ENCODE assay signal across 8 mouse cellular contexts in the genomic region with DNA sequence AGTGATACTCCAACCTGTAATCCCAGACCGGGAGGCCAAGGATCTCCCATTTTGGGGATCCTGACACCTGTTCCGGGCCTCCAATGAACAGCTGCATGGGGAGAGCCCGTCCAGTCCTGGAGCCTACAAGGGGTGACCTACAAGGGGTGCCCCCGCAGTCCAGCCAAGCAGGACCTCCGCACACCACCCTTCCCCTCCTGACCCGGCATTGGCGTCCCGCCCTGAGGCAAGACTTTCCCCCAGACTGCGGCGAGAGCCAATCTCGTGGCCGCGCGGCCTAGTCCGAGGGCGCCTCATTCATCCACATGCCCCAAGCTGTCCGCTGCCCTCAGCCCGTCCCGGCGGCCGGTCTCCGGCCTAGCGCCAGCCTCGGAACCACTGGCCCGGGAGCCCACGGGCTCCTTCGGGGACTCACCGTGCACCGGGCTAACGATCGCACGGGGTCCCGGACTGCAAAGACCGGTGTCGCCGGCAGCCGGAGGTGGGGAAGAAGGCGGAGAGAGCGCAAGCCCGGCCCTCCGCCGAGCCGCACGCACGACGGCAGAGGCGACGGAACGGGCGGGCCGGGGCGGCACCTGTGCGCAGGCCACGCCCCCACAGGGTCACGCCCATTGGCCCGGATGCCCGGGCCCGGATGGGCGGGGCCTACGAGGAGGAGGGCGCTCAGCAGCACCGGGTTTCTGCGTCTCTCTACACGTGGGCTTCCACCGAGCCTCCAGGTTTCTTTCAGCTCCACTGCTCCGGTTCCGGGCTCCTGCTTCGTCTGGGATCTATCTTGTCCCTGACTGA. TPM values are rescaled to one million over a fixed set of nuclear protein-coding genes. Genes with fewer than 3 reads are reported as not detected.
DNase-seq lines count a peak whose midpoint lies in the region; ATAC-seq and TF ChIP-seq lines count a peak whose summit lies in the region.

No protein-coding gene starts in this region.

- TF ChIP-seq POLR2A in MEL (IDR thresholded peaks at IDR 0.05; ENCODE audit: control insufficient read depth in 1 of 2, insufficient read depth in 1 of 2, low read depth in 1 of 2, low read length in 2 of 2, poor library complexity in 1 of 2) = peak in 1 of 2 experiments; percentile 78; a peak in 2 of 4 replicates
- peak; percentile 39; the same call in 1 of the 2 replicates for TF ChIP-seq POLR2A in cerebellum, adult 2 months (IDR thresholded peaks at IDR 0.05; ENCODE audit: borderline replicate concordance, insufficient read depth, low read length)

- peak; percentile 87 for DNase-seq in MEL (ENCODE audit: low read depth, low spot score)
- DNase-seq in cerebellum, adult 2 months = peak; percentile 91 to 94
- peak; percentile 92 for DNase-seq in forebrain, postnatal 0 days
- DNase-seq in heart, postnatal 4 days = peak; percentile 94
- DNase-seq in layer of hippocampus, adult 8-10 months (ENCODE audit: low spot score in 2 of 2) = peak; percentile 84 to 88
- peak; percentile 90 for DNase-seq in ovary, adult 18-20 months (ENCODE audit: low spot score)
- peak; percentile 97 for DNase-seq in thymus, postnatal 0 days (ENCODE audit: low spot score)

- H3K79me2 ChIP-seq in MEL (ENCODE audit: control insufficient read depth, insufficient read depth, low read length, poor library complexity) = peaks cover 14% of the 10 kb centered on the region

- ATAC-seq in forebrain, postnatal 0 days = peak; percentile 98
- peak; percentile 98 for ATAC-seq in lung, embryonic 15.5 days (ENCODE audit: borderline replicate concordance, extremely low read depth, low FRiP score, low TSS enrichment)

- peak overlapping the region; percentile 82 to 96 for H3K4me3 ChIP-seq in MEL (ENCODE audit: control insufficient read depth in 1 of 2, insufficient read depth in 1 of 2, low read depth in 2 of 2, low read length in 2 of 2)
- H3K4me3 ChIP-seq in cerebellum, adult 2 months (replicated peaks; ENCODE audit: insufficient read depth, low read depth, low read length) = peak overlapping the region; percentile 91
- H3K4me3 ChIP-seq in forebrain, postnatal 0 days (ENCODE audit: low read depth, low read length) = peak overlapping the region; percentile 81
- H3K4me3 ChIP-seq in lung, embryonic 15.5 days = peak overlapping the region; percentile 94

- no peaks in the 10 kb centered on the region for H3K27me3 ChIP-seq in MEL (ENCODE audit: control insufficient read depth in 1 of 2, insufficient read depth in 2 of 2, low read length in 2 of 2)
- no peaks in the 10 kb centered on the region for H3K27me3 ChIP-seq in cerebellum, adult 2 months (ENCODE audit: control insufficient read depth, insufficient read depth, low read length)
- H3K27me3 ChIP-seq in forebrain, postnatal 0 days (ENCODE audit: insufficient read depth, low read length) = no peaks in the 10 kb centered on the region
- H3K27me3 ChIP-seq in lung, embryonic 15.5 days = no peaks in the 10 kb centered on the region

- no peak for TF ChIP-seq RAD21 in MEL (IDR thresholded peaks at IDR 0.05; ENCODE audit: low read depth, low read length)

- WGBS in cerebellum, adult 2 months = under 1% methylated on average over 68 of the region's 68 CpGs
- under 1% methylated on average over 65 of the region's 68 CpGs for WGBS in forebrain, postnatal 0 days
- 0% methylated on average over 68 of the region's 68 CpGs for WGBS in lung, embryonic 15.5 days

- no peak for TF ChIP-seq CTCF in MEL (IDR thresholded peaks at IDR 0.05 in 2 of 3, conservative IDR thresholded peaks at IDR 0.05 in 1 of 3; ENCODE audit: control insufficient read depth in 1 of 3, insufficient read depth in 1 of 3, low read depth in 2 of 3, low read length in 3 of 3, poor library complexity in 1 of 3, severe bottlenecking in 1 of 3)
- TF ChIP-seq CTCF in cerebellum, adult 2 months (IDR thresholded peaks at IDR 0.05; ENCODE audit: borderline replicate concordance, insufficient read depth, low read depth, low read length) = no peak
- no peak for TF ChIP-seq CTCF in forebrain, postnatal 0 days (IDR thresholded peaks at IDR 0.05; ENCODE audit: low read depth)

- no peak for TF ChIP-seq EP300 in MEL (IDR thresholded peaks at IDR 0.05; ENCODE audit: low read depth in 1 of 2, low read length in 2 of 2)

- H3K9ac ChIP-seq in MEL (ENCODE audit: control insufficient read depth, low read depth, low read length, poor library complexity, severe bottlenecking) = peak overlapping the region; percentile 90
- peak overlapping the region; percentile 83 for H3K9ac ChIP-seq in forebrain, postnatal 0 days
- H3K9ac ChIP-seq in lung, embryonic 15.5 days = peak overlapping the region; percentile 79

- peaks cover 0 to 5% of the 10 kb centered on the region in 2 experiments; a peak in 3 of 4 replicates for H3K4me1 ChIP-seq in MEL (ENCODE audit: control insufficient read depth in 1 of 2, insufficient read depth in 2 of 2, low read length in 2 of 2)
- H3K4me1 ChIP-seq in cerebellum, adult 2 months (ENCODE audit: control insufficient read depth, insufficient read depth, low read length) = peaks cover 3% of the 10 kb centered on the region; the same call in 1 of the 2 replicates
- 0 out of 2 replicates have a peak, but pooled peaks cover 10% of the 10 kb centered on the region for H3K4me1 ChIP-seq in forebrain, postnatal 0 days (ENCODE audit: insufficient read depth)
- H3K4me1 ChIP-seq in lung, embryonic 15.5 days = peaks cover 11% of the 10 kb centered on the region

- peak overlapping the region; percentile 85 for H3K4me2 ChIP-seq in forebrain, postnatal 0 days (ENCODE audit: low read depth)
- peak overlapping the region; percentile 91 for H3K4me2 ChIP-seq in lung, embryonic 15.5 days

- H3K27ac ChIP-seq in MEL (ENCODE audit: control insufficient read depth, low read depth, low read length) = peak overlapping the region; percentile 47
- H3K27ac ChIP-seq in cerebellum, adult 2 months (ENCODE audit: insufficient read depth, low read length) = no peak overlapping the region
- H3K27ac ChIP-seq in forebrain, postnatal 0 days (ENCODE audit: low read depth, low read length) = peak overlapping the region; percentile 55; the same call in 1 of the 2 replicates
- H3K27ac ChIP-seq in lung, embryonic 15.5 days = peak overlapping the region; percentile 63

- H3K36me3 ChIP-seq in MEL (ENCODE audit: control insufficient read depth in 1 of 2, insufficient read depth in 2 of 2, low read length in 2 of 2) = peaks cover 0 to 13% of the 10 kb centered on the region in 2 experiments
- peaks cover 7% of the 10 kb centered on the region; the same call in 1 of the 2 replicates for H3K36me3 ChIP-seq in forebrain, postnatal 0 days (ENCODE audit: insufficient read depth)
- peaks cover 7% of the 10 kb centered on the region; the same call in 1 of the 2 replicates for H3K36me3 ChIP-seq in lung, embryonic 15.5 days

- no peaks in the 10 kb centered on the region for H3K9me3 ChIP-seq in MEL (replicated peaks; ENCODE audit: insufficient read depth, low read length)
- no peaks in the 10 kb centered on the region for H3K9me3 ChIP-seq in forebrain, postnatal 0 days (ENCODE audit: low read length)
- no peaks in the 10 kb centered on the region for H3K9me3 ChIP-seq in lung, embryonic 15.5 days

TF ChIP-seq in MEL, 35 proteins besides CTCF, POLR2A, EP300 and RAD21 (continues in another document):
- TF ChIP-seq SIN3A (IDR thresholded peaks at IDR 0.05; ENCODE audit: low read length) (peak; percentile 58), NRF1 (IDR thresholded peaks at IDR 0.05; ENCODE audit: insufficient read depth, low read depth, low read length, poor library complexity, severe bottlenecking) (peak; percentile 60), HCFC1 (IDR thresholded peaks at IDR 0.05; ENCODE audit: low read depth, low read length) (peak; percentile 51; the same call in 1 of the 2 replicates), KAT2A (conservative IDR thresholded peaks at IDR 0.05; ENCODE audit: low read depth, low read length) (no peak), ZMIZ1 (IDR thresholded peaks at IDR 0.05; ENCODE audit: low read depth, low read length) (peak; percentile 61; the same call in 1 of the 2 replicates), RCOR1 (IDR thresholded peaks at IDR 0.05; ENCODE audit: low read depth, low read length) (no peak), POLR2AphosphoS5 (IDR thresholded peaks at IDR 0.05; ENCODE audit: borderline replicate concordance, low read depth, low read length) (no peak), NELFE (IDR thresholded peaks at IDR 0.05; ENCODE audit: low read depth, low read length) (peak; percentile 74), UBTF (IDR thresholded peaks at IDR 0.05; ENCODE audit: borderline replicate concordance, insufficient read depth, low read depth, low read length) (no peak), MAX (IDR thresholded peaks at IDR 0.05; ENCODE audit: low read length) (peak; percentile 70; the same call in 1 of the 2 replicates), POLR2AphosphoS2 (IDR thresholded peaks at IDR 0.05; ENCODE audit: low read length) (peak; percentile 50), MYC (IDR thresholded peaks at IDR 0.05; ENCODE audit: low read depth, low read length) (peak; percentile 81; the same call in 1 of the 2 replicates), ZC3H11A (IDR thresholded peaks at IDR 0.05; ENCODE audit: low read depth, low read length) (no peak)

RNA-seq across cellular contexts. Expression of gene Ola1, which starts 4.7 kb away (rescaled TPM):
- 69.7 and 75.8 TPM in 2 replicates for total RNA-seq in MEL (2012; rRNA removed)
- polyA plus RNA-seq in MEL (2012; ENCODE audit: insufficient read depth in 1 of 2, insufficient read length in 2 of 2, low read depth in 1 of 2, low replicate concordance in 2 of 2, missing spikeins in 1 of 2) = 10 to 100 TPM in 1 of 2 experiments, not detected in 1; 86.0 TPM
- 59.7 and 61.3 TPM in 2 replicates for polyA plus RNA-seq in cerebellum, adult 2 months (2012; rRNA removed)
- 68.4 and 78.9 TPM in 2 replicates for total RNA-seq in forebrain, postnatal 0 days (2014; rRNA removed)
- polyA plus RNA-seq in forebrain, postnatal 0 days (2015; fragmentation: Nextera tagmentation; extraction: Ambion mirVana) = 87.4 and 97.2 TPM in 2 replicates
- 10 to 100 TPM; 67.3 to 68.2 TPM for total RNA-seq in heart, postnatal 4 days (2021)
- 100 to 1,000 TPM; 109 to 114 (median 110) TPM for total RNA-seq in layer of hippocampus, adult 8-10 months (2022)
- 75.0 and 80.1 TPM in 2 replicates for polyA plus RNA-seq in lung, embryonic 15.5 days (2015; fragmentation: Nextera tagmentation; extraction: Ambion mirVana)
- polyA plus RNA-seq in thymus, postnatal 0 days (2015; fragmentation: Nextera tagmentation; extraction: Ambion mirVana) = 90.4 and 92.0 TPM in 2 replicates

RNA-seq across cellular contexts. Expression of gene Sp9, which starts 57.7 kb away (rescaled TPM):
- total RNA-seq in MEL (2012; rRNA removed) = 0.39 TPM in 1 of 2 replicates, not detected in the other
- under 1 TPM in 1 of 2 experiments, not detected in 1; 0.03 TPM for polyA plus RNA-seq in MEL (2012; ENCODE audit: insufficient read depth in 1 of 2, insufficient read length in 2 of 2, low read depth in 1 of 2, low replicate concordance in 2 of 2, missing spikeins in 1 of 2)
- polyA plus RNA-seq in cerebellum, adult 2 months (2012; rRNA removed) = 0.06 and 0.07 TPM in 2 replicates
- 12.8 and 18.1 TPM in 2 replicates for total RNA-seq in forebrain, postnatal 0 days (2014; rRNA removed)
- polyA plus RNA-seq in forebrain, postnatal 0 days (2015; fragmentation: Nextera tagmentation; extraction: Ambion mirVana) = 7.7 and 9.8 TPM in 2 replicates
- total RNA-seq in heart, postnatal 4 days (2021) = not detected
- 1 to 10 TPM; 3.1 to 3.4 (median 3.1) TPM for total RNA-seq in layer of hippocampus, adult 8-10 months (2022)
- not detected in 2 replicates for polyA plus RNA-seq in lung, embryonic 15.5 days (2015; fragmentation: Nextera tagmentation; extraction: Ambion mirVana)
- 0.03 TPM in 1 of 2 replicates, not detected in the other for polyA plus RNA-seq in thymus, postnatal 0 days (2015; fragmentation: Nextera tagmentation; extraction: Ambion mirVana)
